ENCODE assay signal across 24 mouse cellular contexts in genomic region chr1:89899036-89899435, GRCm38 (mm10). TPM values are rescaled to one million over a fixed set of nuclear protein-coding genes. Genes with fewer than 3 reads are reported as not detected.
DNase-seq lines count a peak whose midpoint lies in the region; ATAC-seq lines count a peak whose summit lies in the region.
"Had no signal": no experiment of that assay in that cellular context is flagged by ENCODE, and none has a peak within 500 bp of the region (broad histone marks: within the 10 kb centered on the region; RNA-seq: fewer than 3 reads in every experiment).

No protein-coding gene starts in this region.

- 0 out of 2 replicates have a peak overlapping the region, but pooled peaks have one; percentile 17 for H3K27ac ChIP-seq in liver, embryonic 11.5 days (ENCODE audit: low read depth, low read length)
- peak overlapping the region; percentile 54 for H3K27ac ChIP-seq in liver, embryonic 13.5 days
- H3K27ac ChIP-seq: embryonic facial prominence, embryonic 13.5 days; forebrain, embryonic 12.5 days; gastrocnemius, adult 2 months; heart, embryonic 10.5 days; hindbrain, embryonic 14.5 days had no signal

- H3K9me3 ChIP-seq in liver, embryonic 11.5 days (ENCODE audit: control insufficient read depth, low read length): no peaks in the 10 kb centered on the region
- no peaks in the 10 kb centered on the region for H3K9me3 ChIP-seq in liver, embryonic 13.5 days (replicated peaks)
- H3K9me3 ChIP-seq: embryonic facial prominence, embryonic 13.5 days; forebrain, embryonic 12.5 days; heart, embryonic 10.5 days had no signal

- H3K4me3 ChIP-seq in liver, embryonic 11.5 days (ENCODE audit: low read depth, low read length): no peak overlapping the region
- H3K4me3 ChIP-seq in liver, embryonic 13.5 days (replicated peaks): no peak overlapping the region
- H3K4me3 ChIP-seq: embryonic facial prominence, embryonic 13.5 days; forebrain, embryonic 12.5 days; gastrocnemius, adult 2 months; heart, embryonic 10.5 days had no signal

- H3K36me3 ChIP-seq in liver, embryonic 11.5 days (ENCODE audit: control insufficient read depth, insufficient read depth, low read length): no peaks in the 10 kb centered on the region
- no peaks in the 10 kb centered on the region for H3K36me3 ChIP-seq in liver, embryonic 13.5 days
- H3K36me3 ChIP-seq: embryonic facial prominence, embryonic 13.5 days; heart, embryonic 10.5 days had no signal

- no peak overlapping the region for H3K9ac ChIP-seq in liver, embryonic 11.5 days (ENCODE audit: low read depth, low read length)
- H3K9ac ChIP-seq in liver, embryonic 13.5 days: no peak overlapping the region
- H3K9ac ChIP-seq: embryonic facial prominence, embryonic 13.5 days; forebrain, embryonic 12.5 days; hindbrain, embryonic 14.5 days had no signal

- peak; percentile 66 for ATAC-seq in liver, embryonic 11.5 days (replicated peaks; ENCODE audit: low FRiP score)
- ATAC-seq in granulocyte monocyte progenitor cell, adult 5-6 weeks (replicated peaks; ENCODE audit: poor library complexity, severe bottlenecking): peak; percentile 40
- ATAC-seq in liver, embryonic 13.5 days (ENCODE audit: low read depth): peak; percentile 36; the same call in 1 of the 2 replicates
- ATAC-seq in megakaryocyte progenitor cell, adult 5-6 weeks (replicated peaks; ENCODE audit: poor library complexity): peak; percentile 35
- ATAC-seq: activated CD4-positive, CD25-positive, alpha-beta regulatory T cell, adult 4 months; Patski had no signal

- H3K4me1 ChIP-seq in liver, embryonic 11.5 days (replicated peaks; ENCODE audit: control insufficient read depth, insufficient read depth, low read length): peaks cover 4% of the 10 kb centered on the region; the same call in 1 of the 2 replicates
- H3K4me1 ChIP-seq in liver, embryonic 13.5 days (replicated peaks): peaks cover 6% of the 10 kb centered on the region
- H3K4me1 ChIP-seq: embryonic facial prominence, embryonic 13.5 days; heart, embryonic 10.5 days had no signal

- 46% methylated on average over 2 of the region's 2 CpGs for WGBS in liver, embryonic 11.5 days
- 22% methylated on average over 2 of the region's 2 CpGs for WGBS in liver, embryonic 13.5 days (ENCODE audit: insufficient replicate concordance)

- DNase-seq in liver, embryonic 11.5 days (ENCODE audit: low spot score): no peak
- DNase-seq in liver: no peak
- DNase-seq in liver, embryonic 13.5 days: no peak
- no peak for DNase-seq in B cell, adult 2 months
- no peak for DNase-seq in frontal cortex, postnatal 36 days (ENCODE audit: low spot score in 2 of 2)
- DNase-seq: adrenal gland, postnatal 14 days; cerebellum, adult 11-12 months; cerebellum, adult 9-10 months; cerebellum, postnatal 25 days; gastrocnemius, adult 2 months; gastrocnemius, postnatal 36 days; heart, adult 18-20 months; heart, postnatal 10 days; heart, postnatal 4 days had no signal

- H3K27me3 ChIP-seq in liver, embryonic 11.5 days (replicated peaks; ENCODE audit: control insufficient read depth, insufficient read depth, low read length): no peaks in the 10 kb centered on the region
- no peaks in the 10 kb centered on the region for H3K27me3 ChIP-seq in liver, embryonic 13.5 days
- H3K27me3 ChIP-seq: CH12.LX; embryonic facial prominence, embryonic 13.5 days; Patski had no signal

- no peak overlapping the region for H3K4me2 ChIP-seq in liver, embryonic 11.5 days
- H3K4me2 ChIP-seq in liver, embryonic 13.5 days: no peak overlapping the region
- H3K4me2 ChIP-seq: embryonic facial prominence, embryonic 13.5 days; forebrain, embryonic 12.5 days; hindbrain, embryonic 14.5 days had no signal

RNA-seq across cellular contexts. Expression of gene Gbx2, which starts 31.9 kb away (rescaled TPM):
- polyA plus RNA-seq in liver, embryonic 11.5 days (2014; fragmentation: Nextera tagmentation; extraction: Ambion mirVana): 2.2 and 2.9 TPM in 2 replicates
- 1.2 TPM in 1 of 2 replicates, not detected in the other for total RNA-seq in granulocyte monocyte progenitor cell, adult 5-6 weeks (2014; fragmentation: Nextera tagmentation)
- total RNA-seq in granulocyte monocyte progenitor cell, adult 5-6 weeks (2017): 0.47 and 2.7 TPM in 2 replicates
- polyA plus RNA-seq in liver, embryonic 13.5 days (2015; fragmentation: Nextera tagmentation; extraction: Ambion mirVana): 1.1 and 1.5 TPM in 2 replicates
- total RNA-seq in megakaryocyte progenitor cell, adult 5-6 weeks (2015): 1.0 TPM in 2 replicates
- total RNA-seq in megakaryocyte progenitor cell, adult 5-6 weeks (2017): 0.12 and 0.98 TPM in 2 replicates
- total RNA-seq: adrenal gland, adult 18-20 months; adrenal gland, postnatal 14 days; CH12.LX; heart, adult 18-20 months; heart, postnatal 10 days had no signal
- polyA plus RNA-seq: activated CD4-positive, CD25-positive, alpha-beta regulatory T cell, adult 4 months had no signal
